Mouse (Mus musculus) hindbrain, postnatal 0 days (tissue): ENCODE measurements at regions not wholly inside any gene's neighbourhood (a gene's known extent, or its start where the extent isn't known, plus 50 kb on each side); places are given as distances from the start of the nearest gene placed in this dataset.

Source experiments
- ATAC-seq: fragments of 200-750 bp; cut with Nextera tagmentation; 2 replicates; pipeline ENCODE4 v1.8.0; 2017; ENCODE audit warnings: mild to moderate bottlenecking, moderate TSS enrichment, moderate library complexity
- DNase-seq: peaks from one replicate; pipeline ENCODE4 v3.0.0-alpha.2; 2015; ENCODE audit warnings: low spot score
- H3K27ac ChIP-seq: fragments of 300-500 bp; sonication (generic); 2 replicates; pipeline ENCODE4 v1.5.1; 2014; ENCODE audit warnings: mild to moderate bottlenecking
- H3K27me3 ChIP-seq: fragments of 300-500 bp; sonication (generic); 2 replicates; pipeline ENCODE4 v1.6.1; 2014; ENCODE audit warnings: low read length, mixed read lengths; ENCODE audit not compliant: insufficient read depth
- H3K36me3 ChIP-seq: fragments of 300-500 bp; sonication (generic); 2 replicates; pipeline ENCODE4 v1.6.1; 2014; ENCODE audit warnings: low read length, mixed read lengths; ENCODE audit not compliant: insufficient read depth
- H3K4me1 ChIP-seq: fragments of 300-500 bp; sonication (generic); 2 replicates; pipeline ENCODE4 v1.6.1; 2014; ENCODE audit warnings: antibody characterized with exemption, low read length, mixed read lengths; ENCODE audit not compliant: insufficient read depth
- H3K4me2 ChIP-seq: fragments of 300-500 bp; sonication (generic); 2 replicates; pipeline ENCODE4 v1.6.1; 2014; ENCODE audit warnings: low read depth, mild to moderate bottlenecking, low read length, moderate library complexity, mixed read lengths
- H3K4me3 ChIP-seq: fragments of 300-500 bp; sonication (generic); 2 replicates; pipeline ENCODE4 v1.5.1; 2014; ENCODE audit warnings: low read length
- H3K9ac ChIP-seq: fragments of 300-500 bp; sonication (generic); replicated peaks from 2 replicates; pipeline ENCODE4 v1.6.1; 2014; ENCODE audit warnings: mild to moderate bottlenecking, low read length, moderate library complexity, mixed read lengths
- H3K9me3 ChIP-seq: fragments of 300-500 bp; sonication (generic); 2 replicates; pipeline ENCODE4 v1.6.1; 2016; ENCODE audit warnings: low read length, mixed read lengths
- CTCF ChIP-seq: IDR thresholded peaks from 2 replicates; pipeline ENCODE4 v1.5.1; 2016; ENCODE audit warnings: antibody characterized with exemption, control low read depth, low read depth
- WGBS: fragments of 180-500 bp; shearing (Covaris S2); extraction: QIAGEN DNeasy Blood & Tissue Kit; methylation state at CpG from one replicate; pipeline ENCODE4 v1.1.7; 2014; 5-methylcytosine and 5-hydroxymethylcytosine counted together

DNA sequence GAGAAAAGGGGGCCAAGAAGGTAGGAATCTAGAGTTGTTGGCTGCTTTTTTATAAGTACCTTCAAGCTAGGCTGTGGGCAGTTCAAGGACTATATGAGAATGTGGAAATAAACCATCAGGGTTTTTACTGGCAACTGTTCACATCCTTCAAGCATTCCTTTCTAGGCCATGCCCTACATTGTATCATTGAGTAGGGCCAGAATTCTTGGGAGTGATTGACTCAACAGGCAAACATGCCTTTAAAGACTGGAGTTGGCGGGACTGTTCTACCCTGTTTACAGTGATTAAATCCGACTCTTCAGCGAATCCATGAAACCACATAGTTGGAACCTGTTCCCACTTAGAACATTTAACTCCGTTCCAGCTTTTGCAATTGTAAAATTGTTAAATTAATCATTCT is 463.8 kb downstream of the Pid1 start:
- no peak overlapping the region for H3K4me2 ChIP-seq
- no peaks in the 10 kb centered on the region for H3K27me3 ChIP-seq
- no peaks in the 10 kb centered on the region for H3K4me1 ChIP-seq
- ATAC-seq, result no peak
- no peaks in the 10 kb centered on the region for H3K36me3 ChIP-seq
- WGBS, result 90% methylated on average over 4 of the region's 4 CpGs
- H3K27ac ChIP-seq, result no peak overlapping the region
- no peak for TF ChIP-seq CTCF
- no peak overlapping the region for H3K9ac ChIP-seq
- DNase-seq, result no peak
- H3K4me3 ChIP-seq, result no peak overlapping the region
- H3K9me3 ChIP-seq, result no peaks in the 10 kb centered on the region

DNA sequence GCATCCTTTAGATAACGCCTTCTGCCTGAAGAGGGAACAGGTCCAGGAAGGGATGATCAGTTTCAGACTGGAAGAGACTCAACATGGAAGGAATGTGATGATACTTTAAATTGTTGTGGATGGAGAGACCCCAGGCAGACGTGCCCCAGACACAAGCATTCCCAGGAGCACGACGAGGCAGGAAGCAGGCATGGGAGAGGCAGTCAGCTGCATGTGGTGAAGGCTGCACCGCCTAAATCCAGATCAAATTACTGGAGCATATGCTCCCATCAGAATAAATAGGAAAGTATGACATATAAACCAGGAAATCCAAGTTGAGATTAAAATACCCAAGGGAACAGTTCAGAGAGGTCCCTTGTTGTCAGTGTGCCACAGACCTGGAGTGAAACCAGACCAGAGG is 467.3 kb downstream of the Pid1 start:
- H3K36me3 ChIP-seq, result no peaks in the 10 kb centered on the region
- H3K9me3 ChIP-seq, result no peaks in the 10 kb centered on the region
- DNase-seq (no peak), ATAC-seq (no peak)
- H3K27me3 ChIP-seq, result no peaks in the 10 kb centered on the region
- 31% methylated on average over 5 of the region's 5 CpGs for WGBS
- no peak for TF ChIP-seq CTCF
- H3K9ac ChIP-seq, result no peak overlapping the region
- no peak overlapping the region for H3K4me2 ChIP-seq
- no peaks in the 10 kb centered on the region for H3K4me1 ChIP-seq
- no peak overlapping the region for H3K4me3 ChIP-seq
- H3K27ac ChIP-seq, result no peak overlapping the region

- H3K9me3 ChIP-seq, result no peaks in the 10 kb centered on the region
- no peak overlapping the region for H3K9ac ChIP-seq
- H3K4me2 ChIP-seq, result no peak overlapping the region
- no peaks in the 10 kb centered on the region for H3K27me3 ChIP-seq
- H3K27ac ChIP-seq, result no peak overlapping the region
- H3K36me3 ChIP-seq, result no peaks in the 10 kb centered on the region
- TF ChIP-seq CTCF, result no peak
- no peaks in the 10 kb centered on the region for H3K4me1 ChIP-seq
- 53% methylated on average over 4 of the region's 4 CpGs for WGBS
- no peak overlapping the region for H3K4me3 ChIP-seq
- ATAC-seq (no peak), DNase-seq (no peak)
Observed at GRCm38 (mm10) chr1:83879109-83879399, 471.1 kb upstream of the Sphkap start.

DNA sequence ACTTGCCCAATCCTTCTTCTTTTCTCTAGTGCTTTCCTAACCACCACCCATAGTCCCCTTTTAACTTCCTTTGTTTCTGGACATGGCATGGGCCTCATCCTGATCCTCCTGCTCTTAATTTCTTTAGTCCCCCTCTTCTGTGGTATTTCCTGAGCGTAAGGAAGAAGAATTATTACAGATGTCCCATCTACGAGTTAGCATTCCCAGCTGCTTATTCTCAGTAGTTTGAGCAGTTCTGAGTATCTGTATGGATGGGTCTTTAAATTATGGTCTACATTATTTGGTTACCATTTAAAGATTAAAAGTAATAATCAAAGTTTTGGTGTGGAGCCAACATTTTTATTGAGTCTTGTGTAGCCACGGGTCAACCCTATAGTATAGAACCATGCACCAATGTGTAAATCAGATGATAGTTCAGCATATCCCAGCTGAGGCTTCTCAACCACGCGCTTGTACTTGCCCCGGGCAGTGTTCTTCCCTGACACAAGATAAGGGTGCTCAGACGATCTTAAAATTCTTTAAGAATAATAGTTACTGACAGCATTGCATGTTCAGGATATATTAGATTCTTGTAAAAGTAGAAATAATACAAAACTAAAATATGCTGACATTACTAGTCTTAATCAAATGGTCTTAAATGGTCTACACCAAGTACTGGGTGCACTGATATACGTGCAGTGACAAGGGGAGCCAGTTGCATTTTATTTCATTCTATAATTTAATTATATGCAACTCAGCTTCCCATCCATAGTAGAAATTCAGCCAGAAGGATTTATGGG is 470.5 kb upstream of the Sphkap start:
- Histone ChIP-seq H3K4me1 (no peaks in the 10 kb centered on the region), H3K4me2 (no peak overlapping the region), H3K27me3 (no peaks in the 10 kb centered on the region), H3K9ac (no peak overlapping the region), H3K27ac (no peak overlapping the region), H3K36me3 (no peaks in the 10 kb centered on the region), H3K9me3 (no peaks in the 10 kb centered on the region), H3K4me3 (no peak overlapping the region)
- WGBS, result 77% methylated on average over 8 of the region's 8 CpGs
- no peak for ATAC-seq
- TF ChIP-seq CTCF, result no peak
- no peak for DNase-seq

DNA sequence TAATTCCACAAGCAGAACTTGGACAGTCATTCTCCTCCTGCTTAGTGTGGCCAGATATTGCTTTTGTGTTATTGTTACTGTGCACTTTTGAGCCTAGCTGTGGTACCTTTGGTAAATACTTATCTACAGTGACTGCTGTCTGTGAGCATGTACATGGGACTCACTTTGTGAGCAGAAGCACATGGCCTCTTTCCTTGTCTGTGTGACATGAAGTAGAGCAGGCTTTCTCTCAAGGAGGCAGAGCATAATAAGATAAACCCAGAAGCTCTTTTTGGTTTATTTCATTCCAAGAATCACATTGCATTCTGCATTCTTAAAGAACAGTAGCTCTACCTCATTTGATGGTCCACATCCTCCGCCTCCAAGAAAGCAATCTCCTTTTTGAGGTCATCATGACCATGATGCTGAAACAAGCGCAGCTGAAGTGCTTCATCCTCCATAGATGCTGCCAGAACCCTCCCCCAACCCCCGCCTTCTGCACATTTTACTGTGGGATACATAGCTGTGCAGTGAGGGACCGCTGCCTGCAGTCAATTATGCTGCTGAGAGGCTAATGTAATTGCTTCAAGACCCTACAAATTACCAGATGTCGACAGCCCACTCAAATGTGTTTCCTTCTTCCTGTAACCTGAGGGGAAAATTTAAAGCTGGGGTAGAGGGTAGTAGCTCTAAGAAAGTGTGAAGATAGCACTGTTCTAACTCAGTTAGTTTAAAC is 463.0 kb upstream of the Sphkap start:
- no peak overlapping the region for H3K4me2 ChIP-seq
- H3K4me3 ChIP-seq, result no peak overlapping the region
- peak; percentile 56 for DNase-seq
- H3K9me3 ChIP-seq, result no peaks in the 10 kb centered on the region
- no peaks in the 10 kb centered on the region for H3K4me1 ChIP-seq
- ATAC-seq, result peak; percentile 85
- H3K27me3 ChIP-seq, result no peaks in the 10 kb centered on the region
- WGBS, result 47% methylated on average over 5 of the region's 5 CpGs
- no peak overlapping the region for H3K9ac ChIP-seq
- H3K27ac ChIP-seq, result no peak overlapping the region
- TF ChIP-seq CTCF, result no peak
- no peaks in the 10 kb centered on the region for H3K36me3 ChIP-seq

GRCm38 (mm10) chr1:83869046-83869445 is 461.0 kb upstream of the Sphkap start:
- Histone ChIP-seq H3K9me3 (no peaks in the 10 kb centered on the region), H3K9ac (no peak overlapping the region), H3K27me3 (no peaks in the 10 kb centered on the region), H3K36me3 (no peaks in the 10 kb centered on the region), H3K4me1 (no peaks in the 10 kb centered on the region), H3K27ac (no peak overlapping the region), H3K4me2 (no peak overlapping the region), H3K4me3 (no peak overlapping the region)
- no peak for TF ChIP-seq CTCF
- DNase-seq, result peak; percentile 19
- no peak for ATAC-seq
- WGBS, result 56% methylated on average over 2 of the region's 2 CpGs

- Histone ChIP-seq H3K4me2 (no peak overlapping the region), H3K9me3 (no peaks in the 10 kb centered on the region), H3K9ac (no peak overlapping the region), H3K4me3 (no peak overlapping the region), H3K27ac (no peak overlapping the region), H3K27me3 (no peaks in the 10 kb centered on the region), H3K36me3 (no peaks in the 10 kb centered on the region), H3K4me1 (no peaks in the 10 kb centered on the region)
- no peak for TF ChIP-seq CTCF
- ATAC-seq (no peak), DNase-seq (no peak)
- 50% methylated on average over 1 of the region's 1 CpGs for WGBS
Observed at GRCm38 (mm10) chr1:83862541-83862940, 454.5 kb upstream of the Sphkap start.
